Mouse (Mus musculus) C2C12 (cell line): ENCODE results near the gene Abcb1a.

Experiments used
- CTCF ChIP-seq: IDR thresholded peaks from one replicate; pipeline ENCODE4 v1.5.1; 2011; ENCODE audit not compliant: control insufficient read depth, insufficient read depth, insufficient read length
- MAX ChIP-seq: IDR thresholded peaks from one replicate; pipeline ENCODE4 v1.6.1; 2011; ENCODE audit warnings: mild to moderate bottlenecking, control low read depth
- MYOD1 ChIP-seq: IDR thresholded peaks from one replicate; pipeline ENCODE4 v1.6.1; 2011; ENCODE audit warnings: low read depth; ENCODE audit not compliant: control insufficient read depth, insufficient read length
- USF1 ChIP-seq: IDR thresholded peaks from one replicate; pipeline ENCODE4 v1.6.1; 2011; ENCODE audit warnings: low read depth, mild to moderate bottlenecking, control low read depth, moderate library complexity

DNA sequence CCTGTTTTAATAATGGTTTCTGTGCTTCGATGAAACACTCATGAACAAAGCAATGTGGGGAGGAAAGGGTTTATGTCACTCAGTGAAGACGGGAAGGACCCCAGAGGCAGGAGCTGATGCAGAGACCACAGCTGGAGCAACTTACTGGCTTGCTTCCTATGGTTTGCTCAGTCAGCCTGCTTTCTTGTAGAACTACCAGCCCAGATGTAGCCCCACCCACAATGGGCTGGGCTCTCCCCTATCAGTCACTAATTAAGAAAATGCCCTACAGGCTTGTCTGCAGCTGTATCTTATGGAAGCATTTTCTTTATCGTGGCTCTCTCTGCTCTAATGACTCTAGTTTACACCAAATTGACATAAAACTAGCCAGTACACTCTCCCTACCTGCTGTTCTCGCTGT is 67.9 kb downstream of the Abcb1a start:
- no peak for TF ChIP-seq CTCF
- no peak for TF ChIP-seq MAX
- TF ChIP-seq MYOD1, result no peak
- TF ChIP-seq USF1, result no peak
